Mouse (Mus musculus) urinary bladder, postnatal 4 days (tissue): ENCODE results near the gene Fam222a.

Source experiments
- DNase-seq, 2 experiments: peaks; one replicate each; pipeline ENCODE4 v3.0.0; 2021 to 2022; ENCODE audit warnings: low spot score in 2 of 2

Gene Fam222a

DNA sequence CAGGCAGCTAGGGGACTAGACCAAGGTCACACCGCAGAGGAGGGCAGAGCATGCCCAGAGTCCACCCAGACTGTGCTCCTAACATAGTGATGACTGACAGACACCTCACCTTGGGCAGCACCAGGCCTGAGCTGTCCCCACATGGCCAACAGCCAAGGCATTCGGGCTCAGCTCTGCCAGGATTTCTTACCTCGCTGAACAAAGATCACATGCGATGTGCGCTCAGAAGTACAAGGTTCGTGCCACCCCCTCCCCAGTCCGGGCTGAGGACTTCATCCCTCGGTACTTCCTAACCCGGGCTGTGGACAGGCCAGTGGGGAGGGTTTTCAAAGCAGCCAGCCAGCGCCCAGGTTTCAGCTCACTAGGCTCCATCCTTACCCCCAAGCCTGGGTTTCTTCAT is 89.6 kb downstream of the Fam222a start:
- no peak for DNase-seq

- DNase-seq, result no peak
Measured at GRCm38 (mm10) chr5:114658255-114658654, 90.4 kb downstream of the Fam222a start, which contains the start of gene Trpv4. Gene Trpv4, minus strand, starts transcription at chr5:114658421.

- DNase-seq, result no peak
Measured at GRCm38 (mm10) chr5:114661029-114661428, 93.2 kb downstream of the Fam222a start.
